Mouse (Mus musculus) forebrain, embryonic 14.5 days (tissue): ENCODE data around the gene Lmbrd2. TPM values are rescaled to one million over a fixed set of nuclear protein-coding genes. Genes with fewer than 3 reads are reported as not detected.
"Not testable (repeated sequence)": the region's sequence is repeated elsewhere in the genome, so short reads cannot be mapped to it uniquely, and the experiment has no call there.

ENCODE experiments used
- ATAC-seq: fragments of 200-750 bp; cut with Nextera tagmentation; 2 replicates; pipeline ENCODE4 v1.8.0; 2017; ENCODE audit warnings: mild to moderate bottlenecking, moderate library complexity
- DNase-seq: peaks from one replicate; pipeline ENCODE4 v3.0.0-alpha.2; 2015; ENCODE audit warnings: low spot score
- H3K27ac ChIP-seq: fragments of 300-500 bp; sonication (generic); 2 replicates; pipeline ENCODE4 v1.5.1; 2014; ENCODE audit warnings: low read depth, mild to moderate bottlenecking, control low read depth, low read length, moderate library complexity
- H3K27me3 ChIP-seq: fragments of 300-500 bp; sonication (generic); replicated peaks from 2 replicates; pipeline ENCODE4 v1.6.1; 2014; ENCODE audit warnings: low read length, control low read depth, mixed read lengths; ENCODE audit not compliant: control insufficient read depth, insufficient read depth
- H3K36me3 ChIP-seq: fragments of 300-500 bp; sonication (generic); 2 replicates; pipeline ENCODE4 v1.6.1; 2014; ENCODE audit warnings: low read length, control low read depth; ENCODE audit not compliant: control insufficient read depth, insufficient read depth
- H3K4me1 ChIP-seq: fragments of 300-500 bp; sonication (generic); 2 replicates; pipeline ENCODE4 v1.6.1; 2014; ENCODE audit warnings: antibody characterized with exemption, low read length, control low read depth; ENCODE audit not compliant: control insufficient read depth, insufficient read depth
- H3K4me2 ChIP-seq: fragments of 300-500 bp; sonication (generic); 2 replicates; pipeline ENCODE4 v1.6.1; 2014; ENCODE audit warnings: mild to moderate bottlenecking, control low read depth, low read length
- H3K4me3 ChIP-seq: fragments of 300-500 bp; sonication (generic); 2 replicates; pipeline ENCODE4 v1.5.1; 2014; ENCODE audit warnings: low read depth, low read length, control low read depth
- H3K9ac ChIP-seq: fragments of 300-500 bp; sonication (generic); 2 replicates; pipeline ENCODE4 v1.6.1; 2014; ENCODE audit warnings: mild to moderate bottlenecking, low read length, control low read depth, moderate library complexity
- H3K9me3 ChIP-seq: fragments of 300-500 bp; sonication (generic); replicated peaks from 2 replicates; pipeline ENCODE4 v1.6.1; 2016; ENCODE audit warnings: low read length, control low read depth, mixed read lengths; ENCODE audit not compliant: control insufficient read depth
- WGBS: fragments of 180-500 bp; shearing (Covaris S2); extraction: QIAGEN DNeasy Blood & Tissue Kit; methylation state at CpG from one replicate; pipeline ENCODE4 v1.1.7; 2014; 5-methylcytosine and 5-hydroxymethylcytosine counted together
- polyA plus RNA-seq: library from polyadenylated mRNA; unstranded; fragments of >200 nt; fragmentation: Nextera tagmentation; extraction: Ambion mirVana; gene quantifications from 2 replicates; pipeline ENCODE4 v1.2.1, GENCODE M21; 2014

Lmbrd2 gene
- polyA plus RNA-seq, 1 experiment from 2014 or later: 5.0 TPM

DNA sequence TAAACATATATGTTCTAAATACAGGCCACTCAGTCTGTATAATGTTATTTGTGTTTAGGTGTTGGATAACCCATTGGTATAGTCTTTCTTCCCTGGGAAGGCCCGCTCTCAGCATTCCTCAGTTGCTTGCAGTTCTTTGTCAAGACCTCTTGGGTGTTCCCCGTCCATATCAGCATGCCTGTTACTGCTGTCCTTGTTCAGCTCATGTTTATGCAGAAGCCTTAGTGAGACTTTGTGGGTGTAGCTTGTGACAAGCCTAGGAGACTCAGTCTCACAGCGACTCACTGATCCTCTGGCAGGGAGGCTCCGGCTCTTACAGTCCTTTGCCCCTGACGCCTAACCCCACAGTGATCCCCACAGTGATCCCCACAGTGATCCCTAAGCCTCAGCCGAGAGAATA lies 23.8 kb downstream of the Lmbrd2 start:
- DNase-seq (peak; percentile 2), ATAC-seq (no peak)
- WGBS: 57% methylated on average over 6 of the region's 6 CpGs
- Histone ChIP-seq H3K36me3 (peaks cover 23% of the 10 kb centered on the region), H3K4me1 (no peaks in the 10 kb centered on the region), H3K27ac (no peak overlapping the region), H3K27me3 (no peaks in the 10 kb centered on the region), H3K9me3 (no peaks in the 10 kb centered on the region), H3K4me2 (no peak overlapping the region), H3K4me3 (no peak overlapping the region), H3K9ac (no peak overlapping the region)

GRCm38 (mm10) chr15:9177038-9177437 lies 36.7 kb downstream of the Lmbrd2 start:
- H3K27ac ChIP-seq: no peak overlapping the region
- WGBS: 96% methylated on average over 3 of the region's 3 CpGs
- peaks cover 28% of the 10 kb centered on the region for H3K36me3 ChIP-seq
- no peaks in the 10 kb centered on the region for H3K4me1 ChIP-seq
- no peak for ATAC-seq
- no peak overlapping the region for H3K9ac ChIP-seq
- H3K4me2 ChIP-seq: no peak overlapping the region
- no peak overlapping the region for H3K4me3 ChIP-seq
- DNase-seq: no peak
- H3K9me3 ChIP-seq: no peaks in the 10 kb centered on the region
- H3K27me3 ChIP-seq: no peaks in the 10 kb centered on the region

- ATAC-seq: no peak
- no peaks in the 10 kb centered on the region for H3K9me3 ChIP-seq
These were observed 43.6 kb downstream of the Lmbrd2 start for GRCm38 (mm10) chr15:9183995-9184394.

DNA sequence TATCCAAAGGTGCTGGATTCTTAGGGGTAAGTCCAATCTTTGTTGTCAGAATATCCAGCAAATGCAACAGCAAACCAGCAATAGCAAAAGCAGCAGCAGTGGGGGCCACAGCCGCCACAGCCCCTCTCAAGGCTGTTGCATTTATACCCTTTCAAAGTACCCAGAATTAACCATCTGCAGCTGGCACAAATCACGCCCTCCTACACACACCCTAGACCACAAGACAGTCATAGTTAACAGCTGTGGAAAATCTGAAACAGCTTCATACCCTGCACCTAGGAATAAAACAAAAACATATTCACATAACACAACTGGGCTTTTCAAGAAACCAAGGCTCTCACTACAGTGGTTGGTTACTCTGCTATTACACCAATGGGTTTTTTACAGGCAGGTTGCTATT lies 49.4 kb downstream of the Lmbrd2 start:
- Histone ChIP-seq H3K4me1 (no peaks in the 10 kb centered on the region), H3K27me3 (no peaks in the 10 kb centered on the region), H3K9ac (no peak overlapping the region), H3K4me3 (no peak overlapping the region), H3K27ac (no peak overlapping the region), H3K9me3 (no peaks in the 10 kb centered on the region), H3K4me2 (no peak overlapping the region), H3K36me3 (peaks cover 31% of the 10 kb centered on the region)
- WGBS: 82% methylated on average over 2 of the region's 2 CpGs
- no peak for ATAC-seq
- DNase-seq: no peak

More at GRCm38 (mm10) chr15:9183995-9184394, 43.6 kb downstream of the Lmbrd2 start:
- DNase-seq: no peak
- Histone ChIP-seq H3K27me3 (no peaks in the 10 kb centered on the region), H3K4me3 (no peak overlapping the region), H3K4me1 (no peaks in the 10 kb centered on the region), H3K4me2 (no peak overlapping the region), H3K27ac (no peak overlapping the region), H3K9ac (no peak overlapping the region), H3K36me3 (peaks cover 28% of the 10 kb centered on the region)
- WGBS: 95% methylated on average over 5 of the region's 5 CpGs

- H3K36me3 ChIP-seq: peaks cover 34% of the 10 kb centered on the region
- H3K4me1 ChIP-seq, ATAC-seq, H3K4me2 ChIP-seq, H3K27ac ChIP-seq, H3K4me3 ChIP-seq, H3K9me3 ChIP-seq, H3K27me3 ChIP-seq, H3K9ac ChIP-seq: not testable (repeated sequence)
- peak; percentile 7 for DNase-seq
These were observed 52.3 kb downstream of the Lmbrd2 start for GRCm38 (mm10) chr15:9192685-9193084.

DNA sequence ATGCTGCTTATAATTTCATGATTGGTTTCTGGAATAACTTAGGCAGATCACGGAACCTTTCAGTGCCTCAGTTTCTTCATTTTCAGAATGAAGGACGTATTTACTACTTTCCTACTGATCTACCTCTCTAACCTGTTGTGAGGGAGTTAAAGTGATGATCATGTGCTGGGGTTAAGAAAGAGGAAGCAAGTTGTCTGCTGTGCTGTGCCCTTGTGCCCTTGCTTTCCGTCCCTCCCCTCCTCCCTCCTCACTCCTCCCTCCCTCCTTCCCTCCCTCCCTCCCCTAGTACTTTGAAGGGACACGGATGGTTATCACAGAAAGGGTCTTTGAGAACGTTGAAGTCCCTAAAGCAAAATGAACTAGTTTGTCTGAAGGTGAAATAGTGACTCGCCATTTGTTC lies 58.1 kb downstream of the Lmbrd2 start:
- Histone ChIP-seq H3K4me3 (no peak overlapping the region), H3K9ac (no peak overlapping the region), H3K36me3 (peaks cover 16% of the 10 kb centered on the region), H3K27me3 (no peaks in the 10 kb centered on the region), H3K27ac (no peak overlapping the region), H3K4me2 (no peak overlapping the region), H3K4me1 (no peaks in the 10 kb centered on the region), H3K9me3 (no peaks in the 10 kb centered on the region)
- no peak for DNase-seq
- no peak for ATAC-seq
- WGBS: 73% methylated on average over 6 of the region's 6 CpGs

GRCm38 (mm10) chr15:9211891-9212290 lies 71.5 kb downstream of the Lmbrd2 start:
- Histone ChIP-seq H3K9ac (no peak overlapping the region), H3K4me3 (no peak overlapping the region), H3K27me3 (no peaks in the 10 kb centered on the region), H3K27ac (no peak overlapping the region), H3K4me2 (no peak overlapping the region), H3K4me1 (no peaks in the 10 kb centered on the region), H3K36me3 (no peaks in the 10 kb centered on the region), H3K9me3 (no peaks in the 10 kb centered on the region)
- no peak for DNase-seq
- ATAC-seq: no peak

DNA sequence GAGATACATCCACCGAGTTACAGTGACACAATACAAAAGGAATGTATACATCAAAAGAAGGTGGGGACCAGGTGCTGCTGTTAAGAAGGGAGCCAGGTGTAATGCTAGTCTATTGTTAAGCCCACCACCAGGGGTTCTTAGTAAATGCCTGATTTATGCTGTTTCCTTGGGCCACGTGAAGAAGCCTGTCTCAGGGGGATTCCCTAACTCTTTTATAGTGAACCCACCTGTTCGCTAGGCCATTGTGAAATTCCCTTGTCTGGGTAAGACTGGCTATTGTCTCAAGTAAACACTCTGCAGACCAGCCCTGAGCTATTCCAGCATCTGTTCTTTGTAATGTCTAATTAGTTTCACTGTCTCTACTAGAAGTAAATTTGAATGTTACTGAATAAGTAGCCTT lies 72.7 kb downstream of the Lmbrd2 start:
- 63% methylated on average over 3 of the region's 3 CpGs for whole genome bisulfite sequencing

GRCm38 (mm10) chr15:9213431-9213830 lies 73.1 kb downstream of the Lmbrd2 start:
- H3K27me3 ChIP-seq, H3K27ac ChIP-seq, DNase-seq, H3K4me3 ChIP-seq, H3K9me3 ChIP-seq, ATAC-seq, H3K36me3 ChIP-seq, H3K4me2 ChIP-seq, H3K4me1 ChIP-seq, H3K9ac ChIP-seq: not testable (repeated sequence)
- 89% methylated on average over 7 of the region's 7 CpGs for WGBS

More for the DNA sequence above, 72.7 kb downstream of the Lmbrd2 start:
- not testable (repeated sequence) for H3K9me3 ChIP-seq, ATAC-seq, H3K4me3 ChIP-seq, DNase-seq, H3K27ac ChIP-seq, H3K36me3 ChIP-seq, H3K4me1 ChIP-seq, H3K4me2 ChIP-seq, H3K27me3 ChIP-seq, H3K9ac ChIP-seq
